Mouse (Mus musculus) heart, postnatal 0 days (tissue): ENCODE results near the gene Il34.

Source experiments
- CTCF ChIP-seq: IDR thresholded peaks from 2 replicates; pipeline ENCODE4 v1.5.1; 2016; ENCODE audit warnings: antibody characterized with exemption, control low read depth, low read depth
- EP300 ChIP-seq: IDR thresholded peaks from 2 replicates; pipeline ENCODE4 v1.6.1; 2016; ENCODE audit warnings: antibody characterized with exemption, low read depth

DNA sequence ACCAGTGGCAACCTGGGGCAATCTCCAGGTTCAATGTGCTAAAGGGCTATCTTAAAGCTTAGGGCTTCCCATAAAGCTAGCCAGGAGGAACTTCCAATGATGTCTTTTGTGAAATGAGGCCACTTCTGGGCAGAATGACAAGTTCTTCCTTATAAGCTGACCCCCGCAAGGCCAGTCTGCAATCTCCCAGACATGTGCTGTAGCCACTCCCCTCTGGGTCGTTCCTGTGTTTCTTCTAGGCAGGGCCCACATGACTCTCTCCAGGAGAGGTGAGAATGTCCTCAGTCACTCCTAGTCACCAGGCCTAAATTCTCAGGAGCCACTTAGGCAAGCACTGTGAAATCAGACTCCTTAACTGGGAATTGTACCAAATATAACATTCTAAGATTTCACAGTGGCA lies 4.1 kb upstream of the Il34 start:
- TF ChIP-seq EP300: no peak
- no peak for TF ChIP-seq CTCF
